Mouse (Mus musculus): ENCODE measurements around the gene Gm21394.
"Not testable (repeated sequence)": the region's sequence is repeated elsewhere in the genome, so short reads cannot be mapped to it uniquely, and the experiment has no call there.

The Gm21394 gene

DNA sequence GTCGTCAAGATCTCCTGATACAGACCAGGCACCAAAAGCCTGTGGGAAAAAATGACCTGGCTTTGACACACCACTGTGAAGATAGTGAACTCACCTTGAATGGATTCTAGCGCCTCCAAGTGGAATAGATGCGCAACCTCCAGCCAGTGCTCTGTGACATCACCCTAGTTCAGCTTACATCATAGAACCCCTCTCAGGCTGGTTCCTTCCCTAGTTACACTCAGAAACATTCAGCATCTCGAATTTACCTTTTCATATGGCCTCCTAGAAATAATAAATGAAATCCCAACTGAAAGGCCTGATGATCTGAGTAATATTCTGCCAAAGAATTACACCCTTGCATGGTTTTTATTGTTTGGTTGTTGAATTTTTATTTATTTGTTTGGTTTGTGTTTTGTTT is at the start of gene Gm21394:
Gene Gm21394, minus strand, starts transcription at position 101 of the 400 bp plus-strand sequence.
- DNase-seq, result not testable (repeated sequence)

Measured in right cerebral cortex, postnatal 4 days (tissue).